Mouse (Mus musculus) cortical plate, adult 2 months (tissue): ENCODE results near the gene Lztr1.

Experiments
- CTCF ChIP-seq: fragments of 200-500 bp; IDR thresholded peaks from 2 replicates; pipeline ENCODE4 v1.5.1; 2011; ENCODE audit warnings: mild to moderate bottlenecking, control low read depth, low read length; ENCODE audit not compliant: insufficient read depth; ENCODE audit errors: extremely low read depth
- POLR2A ChIP-seq: fragments of 200-500 bp; IDR thresholded peaks from 2 replicates; pipeline ENCODE4 v1.6.1; 2011; ENCODE audit warnings: mild to moderate bottlenecking, low read length, control low read depth; ENCODE audit not compliant: insufficient read depth; ENCODE audit errors: extremely low read depth

DNA sequence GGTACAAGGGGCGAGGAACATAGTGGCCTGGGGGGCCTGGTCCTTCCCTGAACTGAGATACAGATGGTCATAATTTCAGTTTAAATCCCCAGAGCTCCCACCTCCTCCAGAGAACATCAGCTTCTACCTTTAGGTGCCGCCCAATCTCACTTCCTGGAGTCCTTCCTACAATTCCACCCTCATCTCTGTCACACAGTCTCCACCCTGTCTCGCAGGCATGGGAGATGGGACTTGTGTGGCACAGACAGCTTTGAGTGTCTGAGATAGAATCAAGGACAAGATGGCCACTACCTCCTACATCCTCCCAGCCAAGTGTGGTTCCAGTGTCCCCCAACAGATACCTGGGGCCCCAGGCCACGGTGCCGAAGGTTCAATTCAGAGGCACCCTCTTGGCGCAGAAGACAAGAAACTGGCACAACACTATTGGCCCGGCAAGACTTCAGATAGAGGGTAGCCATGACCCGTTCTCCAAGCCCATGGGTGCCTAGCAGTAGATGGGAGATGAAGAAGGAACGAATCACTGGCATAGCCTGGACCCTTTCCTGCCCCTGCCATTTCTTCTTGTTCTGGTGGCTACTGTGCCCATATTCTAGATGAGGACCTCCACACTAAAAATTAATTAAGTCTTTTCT, 51.0 kb downstream of the Lztr1 start:
- no peak for TF ChIP-seq CTCF
- TF ChIP-seq POLR2A: no peak
